Mouse (Mus musculus): Measurements from ENCODE around the gene Tcf19.
"Not testable (repeated sequence)": the region's sequence is repeated elsewhere in the genome, so short reads cannot be mapped to it uniquely, and the experiment has no call there.

Tcf19 gene

DNA sequence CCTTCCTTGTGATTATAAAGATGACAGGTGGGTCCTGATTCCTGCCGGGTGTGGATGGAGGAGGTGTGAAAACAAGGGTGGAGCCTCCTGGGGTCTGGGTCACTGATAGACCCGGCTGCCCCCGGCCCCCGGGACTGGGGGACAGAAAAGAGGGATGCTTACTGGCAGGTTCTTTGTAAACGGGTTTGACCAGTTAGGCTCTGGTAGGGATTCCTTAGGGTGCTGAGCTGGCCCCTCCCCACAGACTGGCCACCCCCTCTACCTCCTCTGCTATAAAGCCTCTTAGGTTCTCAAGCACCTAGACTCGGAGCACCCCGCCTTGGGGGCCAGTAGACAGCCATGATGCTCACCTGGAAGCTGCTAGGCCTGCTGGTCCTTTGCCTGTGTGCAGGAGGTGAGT lies 16.3 kb upstream of the Tcf19 start, which contains the start of gene Psors1c2:
Gene Psors1c2, plus strand, starts transcription at position 301 of the 400 bp plus-strand sequence.
- no peak for DNase-seq (ENCODE audit: low read depth, low spot score)

DNA sequence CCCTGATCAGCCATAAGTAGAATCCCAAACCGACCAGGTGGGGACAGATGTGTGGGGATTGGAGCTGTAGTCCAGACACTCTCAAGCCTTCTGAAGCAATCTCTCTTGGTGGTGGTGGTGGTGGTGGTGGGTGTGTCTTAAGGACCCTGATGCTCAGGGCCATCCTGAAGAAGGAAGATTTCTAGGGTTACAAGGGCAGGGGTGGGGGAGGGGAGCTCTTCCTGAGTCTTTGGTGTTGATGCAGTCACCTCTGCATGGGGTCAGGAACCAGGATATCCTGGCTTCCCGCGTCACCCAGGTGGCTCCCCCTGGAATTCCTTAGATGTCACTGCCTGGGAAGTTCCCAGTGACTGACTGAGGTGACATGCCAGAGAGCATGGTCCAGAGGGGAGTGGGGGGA lies 15.7 kb upstream of the Tcf19 start:
- no peak for DNase-seq (ENCODE audit: low read depth, low spot score)

DNA sequence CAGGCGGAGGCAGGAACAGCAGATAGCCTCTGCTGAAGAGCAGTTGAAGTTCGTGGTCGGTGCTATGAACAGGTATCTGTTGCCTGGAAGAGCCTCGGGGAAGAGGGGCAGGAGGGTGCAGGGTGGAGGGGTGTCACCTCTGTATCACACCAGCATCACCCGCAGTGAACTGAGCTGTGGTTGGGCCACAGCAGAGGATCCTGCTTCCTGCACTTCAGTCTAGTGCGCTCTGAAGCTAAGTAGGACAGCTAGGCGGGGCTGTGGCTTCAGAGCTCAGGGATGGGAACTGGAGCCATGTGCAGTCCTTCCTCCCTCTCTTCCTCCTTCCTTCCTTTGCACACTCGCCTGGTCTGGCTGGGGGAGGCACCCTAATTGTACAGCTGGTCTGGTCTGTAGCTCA lies 10.0 kb upstream of the Tcf19 start:
- no peak for DNase-seq (ENCODE audit: low read depth, low spot score)

DNA sequence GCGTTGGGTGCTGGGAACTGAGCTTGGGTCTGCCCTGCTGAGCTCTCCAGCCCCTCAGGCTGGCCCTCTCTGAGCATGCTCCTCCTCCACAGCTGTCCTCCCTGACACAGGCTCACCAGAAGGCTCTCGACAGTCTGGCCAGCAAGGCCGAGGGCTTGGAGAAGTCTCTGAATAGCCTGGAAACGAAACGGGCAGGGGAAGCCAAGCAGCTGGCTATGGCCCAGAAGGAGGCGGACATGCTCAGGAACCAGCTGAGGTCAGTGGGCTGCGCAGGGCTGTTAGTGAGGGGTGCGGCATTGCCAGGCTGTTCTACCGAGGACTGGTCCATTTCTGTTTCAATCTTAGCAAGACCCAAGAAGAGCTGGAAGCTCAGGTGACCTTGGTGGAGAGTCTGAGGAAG lies 7.7 kb upstream of the Tcf19 start:
- DNase-seq (ENCODE audit: low read depth, low spot score): no peak

DNA sequence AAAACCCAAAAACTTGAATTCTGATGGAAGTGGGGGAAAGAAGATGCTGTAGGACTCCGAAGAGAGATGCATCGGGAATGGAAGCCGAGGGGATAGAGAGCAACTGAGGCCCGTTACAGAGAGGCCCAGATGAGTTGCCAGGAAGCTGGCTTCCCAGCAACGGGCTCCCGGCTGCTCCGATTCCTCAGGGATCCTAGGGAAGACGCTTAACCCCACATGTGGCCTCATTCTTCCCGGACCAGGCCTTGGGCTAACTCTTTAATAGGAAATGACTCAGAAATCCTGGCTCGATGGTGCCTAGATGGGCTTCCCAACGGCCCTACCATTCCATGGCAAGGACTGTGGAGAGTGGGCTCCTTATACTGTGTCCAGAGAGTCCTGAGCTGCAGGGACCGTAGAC lies 902 bp upstream of the Tcf19 start:
- no peak for DNase-seq (ENCODE audit: low read depth, low spot score)

DNA sequence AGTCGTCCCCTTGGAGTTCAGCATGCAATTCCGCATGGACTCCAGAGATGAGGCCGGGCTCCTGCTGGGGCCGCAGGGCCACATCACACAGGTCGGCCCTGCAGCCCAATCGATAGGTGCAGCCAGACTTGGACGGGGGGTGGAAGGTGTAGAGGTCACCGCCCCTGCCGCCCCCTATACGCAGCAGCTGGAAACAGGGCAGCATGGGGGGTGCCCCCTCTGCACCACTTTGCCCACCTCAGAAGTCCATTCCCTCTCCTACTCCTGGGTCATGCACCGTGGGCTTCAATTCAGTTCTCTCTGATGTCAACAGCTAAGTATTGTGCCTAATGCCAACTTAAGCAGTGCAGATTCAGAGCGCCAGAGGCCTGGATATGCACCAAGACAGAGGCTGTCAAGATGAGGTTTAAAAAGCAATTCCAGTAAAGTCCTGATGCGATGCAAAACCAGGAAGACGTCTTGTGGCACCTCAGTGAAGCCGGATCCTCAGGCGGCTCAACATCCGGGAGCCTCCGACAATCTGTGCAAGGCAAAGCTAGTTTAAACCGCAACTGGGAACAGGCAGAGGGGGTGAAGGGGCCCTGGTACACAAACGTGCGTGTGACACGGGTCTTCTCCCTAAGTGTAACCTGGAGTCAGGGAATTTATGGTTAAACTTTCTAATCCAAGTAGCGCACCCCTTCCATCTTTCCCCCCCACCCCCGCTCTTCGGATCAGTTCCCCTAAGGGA lies 548 bp downstream of the Tcf19 start:
- DNase-seq (ENCODE audit: low read depth, low spot score): no peak

DNA sequence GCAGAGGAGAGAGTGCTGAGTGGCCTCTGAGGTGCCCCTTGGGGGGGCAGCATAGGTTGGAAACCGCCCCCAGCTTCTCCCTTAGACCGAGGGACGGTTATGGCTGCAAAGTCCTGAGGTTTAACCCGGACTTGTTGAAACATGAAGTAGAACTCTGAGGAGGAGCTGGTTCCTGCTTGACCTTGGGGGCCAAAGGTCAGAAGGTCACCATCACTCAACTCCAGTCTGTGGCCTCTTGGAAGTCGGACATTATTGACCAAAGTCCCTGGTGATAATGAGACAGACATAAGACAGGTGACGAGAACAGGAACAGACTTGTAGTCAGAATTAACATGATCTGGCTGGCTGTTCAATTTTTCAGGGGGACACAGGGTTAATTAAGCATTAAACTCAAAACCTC lies 1.9 kb downstream of the Tcf19 start:
- no peak for DNase-seq (ENCODE audit: low read depth, low spot score)

DNA sequence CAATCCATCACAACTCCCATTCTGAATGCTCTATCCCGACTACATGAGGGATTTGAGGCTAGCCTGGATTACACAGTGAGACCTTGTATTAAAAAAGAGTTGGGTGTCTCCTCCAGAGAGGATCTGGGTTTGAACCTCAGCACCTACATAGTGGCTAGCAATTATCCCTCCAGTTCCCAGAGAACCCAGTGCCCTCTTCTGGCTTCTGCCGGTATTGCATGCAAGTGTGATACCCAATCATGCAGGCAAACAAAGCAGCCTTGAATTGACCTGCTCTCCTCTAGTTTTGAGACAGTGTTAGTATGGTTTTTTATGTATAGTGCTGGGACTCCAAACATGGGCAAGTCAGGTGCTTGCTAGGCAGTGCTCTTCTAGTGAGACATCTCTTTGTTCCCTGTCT lies 2.7 kb downstream of the Tcf19 start:
- DNase-seq (ENCODE audit: low read depth, low spot score): no peak

DNA sequence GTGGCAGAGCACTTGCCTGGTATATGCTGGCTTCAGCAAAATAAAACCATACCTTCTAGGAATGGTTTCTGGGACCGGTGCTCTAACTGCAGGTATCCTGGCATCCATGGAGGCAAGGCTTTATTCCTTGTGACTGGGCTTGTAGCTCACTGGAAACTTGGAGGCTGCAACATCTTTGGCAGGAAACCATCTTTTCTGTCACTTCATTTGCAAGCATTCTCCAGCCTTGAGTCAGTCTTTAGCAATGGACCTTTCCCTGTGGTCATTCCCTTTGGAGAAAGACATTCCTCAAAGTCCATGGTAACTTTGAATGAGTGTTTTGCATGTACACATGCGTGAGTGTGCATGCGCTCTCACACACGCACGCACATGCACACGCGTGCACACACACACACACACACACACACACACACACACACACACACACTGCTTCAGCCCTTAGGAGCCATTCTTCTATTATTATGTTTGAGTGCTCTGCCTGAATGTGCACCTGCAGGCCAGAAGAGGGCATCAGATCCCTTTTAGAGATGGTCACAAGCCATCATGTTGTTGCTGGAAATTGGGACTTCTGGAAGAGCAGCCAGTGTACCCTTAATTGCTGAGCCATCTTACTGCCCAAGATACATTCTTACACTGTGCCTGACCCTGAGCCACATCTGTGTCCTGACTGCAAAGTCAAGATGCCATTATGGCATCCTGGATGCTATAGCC lies 3.6 kb downstream of the Tcf19 start:
- no peak for DNase-seq (ENCODE audit: low read depth, low spot score)

DNA sequence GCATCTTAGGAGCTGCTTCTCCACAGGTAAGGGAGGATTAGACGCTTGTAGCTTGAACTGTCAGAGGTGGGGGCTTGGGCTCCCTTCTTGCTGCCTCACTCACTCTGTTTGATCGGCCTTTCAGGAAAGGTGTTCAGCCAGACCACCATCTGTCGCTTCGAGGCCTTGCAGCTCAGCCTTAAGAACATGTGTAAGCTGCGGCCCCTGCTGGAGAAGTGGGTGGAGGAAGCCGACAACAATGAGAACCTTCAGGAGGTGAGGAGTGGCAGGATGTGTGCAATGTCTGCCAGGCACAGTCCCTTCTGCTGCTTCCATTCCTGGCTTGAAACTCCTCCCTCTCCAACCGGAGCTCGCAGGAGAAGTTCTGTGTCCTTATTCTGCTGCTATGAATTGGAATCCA lies 7.3 kb downstream of the Tcf19 start:
- DNase-seq (ENCODE audit: low read depth, low spot score): no peak

DNA sequence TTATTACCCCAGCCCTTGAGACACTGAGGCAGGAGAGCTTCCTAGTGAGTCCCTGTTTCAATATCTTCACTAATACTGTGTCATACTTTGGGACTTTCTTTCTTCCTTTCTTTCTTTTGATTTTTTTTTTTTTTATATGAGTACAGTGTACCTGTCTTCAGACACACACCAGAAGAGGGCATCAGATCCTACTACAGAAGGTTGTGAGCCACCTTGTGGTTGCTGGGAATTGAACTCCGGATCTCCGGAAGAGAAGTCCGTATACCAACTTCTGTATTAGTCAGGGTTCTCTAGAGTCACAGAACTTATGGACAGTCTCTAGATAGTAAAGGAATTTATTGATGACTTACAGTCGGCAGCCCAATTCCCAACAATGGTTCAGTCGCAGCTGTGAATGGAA lies 8.3 kb downstream of the Tcf19 start:
- not testable (repeated sequence) for DNase-seq (ENCODE audit: low read depth, low spot score)

DNA sequence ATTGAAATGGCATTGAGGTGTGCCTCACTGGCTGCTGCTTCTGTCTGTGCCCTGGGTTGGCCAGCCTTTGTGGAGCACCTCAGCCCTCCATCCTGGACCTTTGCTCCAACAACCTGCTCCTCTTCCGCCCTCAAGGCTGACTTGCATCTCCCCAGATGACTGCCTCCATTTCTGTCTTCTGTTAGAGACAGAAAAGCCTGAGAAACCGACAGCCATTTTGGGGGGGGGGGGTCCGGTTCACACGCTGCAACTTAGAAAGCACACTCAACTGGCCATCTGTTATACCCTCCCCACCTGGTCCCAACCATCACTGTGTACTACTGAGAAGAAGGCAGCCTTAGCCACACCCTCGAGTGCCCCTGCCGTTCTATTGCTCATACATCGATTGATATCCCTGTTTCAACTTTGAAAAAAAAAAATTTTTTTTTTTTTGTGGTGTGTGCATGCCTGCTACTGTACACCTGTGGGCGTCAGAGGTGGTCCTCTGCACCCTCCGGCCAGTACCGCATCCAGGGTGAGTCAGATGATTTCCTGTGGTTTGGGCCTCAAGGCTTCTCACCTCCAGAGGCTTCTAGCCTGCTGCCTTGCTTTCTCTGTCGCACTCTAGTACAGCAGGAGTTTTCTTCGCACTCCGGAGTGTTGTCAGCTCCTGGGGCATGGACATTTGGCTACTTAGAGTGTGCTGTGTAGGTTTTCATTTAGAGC lies 8.9 kb downstream of the Tcf19 start:
- no peak for DNase-seq (ENCODE audit: low read depth, low spot score)

DNA sequence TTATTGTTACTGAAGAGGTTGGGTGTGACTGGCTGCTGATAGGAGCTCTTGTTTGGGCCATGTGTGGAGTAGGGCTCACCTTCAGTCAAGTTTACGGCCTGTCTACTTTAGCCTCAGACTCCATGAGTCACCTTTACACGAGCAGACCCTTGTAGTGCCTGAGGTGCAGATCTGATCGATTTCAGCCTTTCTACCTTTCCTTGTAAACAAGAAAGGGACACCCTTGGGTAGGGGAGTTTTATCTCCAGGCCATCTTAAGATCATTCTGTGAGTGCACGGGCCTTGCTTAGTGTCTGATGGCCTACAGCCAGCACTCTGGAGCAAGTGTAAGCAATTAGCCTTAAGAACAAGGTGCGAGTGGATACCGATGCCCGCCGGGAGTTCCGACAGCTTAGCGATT lies 9.7 kb downstream of the Tcf19 start:
- DNase-seq (ENCODE audit: low read depth, low spot score): no peak

DNA sequence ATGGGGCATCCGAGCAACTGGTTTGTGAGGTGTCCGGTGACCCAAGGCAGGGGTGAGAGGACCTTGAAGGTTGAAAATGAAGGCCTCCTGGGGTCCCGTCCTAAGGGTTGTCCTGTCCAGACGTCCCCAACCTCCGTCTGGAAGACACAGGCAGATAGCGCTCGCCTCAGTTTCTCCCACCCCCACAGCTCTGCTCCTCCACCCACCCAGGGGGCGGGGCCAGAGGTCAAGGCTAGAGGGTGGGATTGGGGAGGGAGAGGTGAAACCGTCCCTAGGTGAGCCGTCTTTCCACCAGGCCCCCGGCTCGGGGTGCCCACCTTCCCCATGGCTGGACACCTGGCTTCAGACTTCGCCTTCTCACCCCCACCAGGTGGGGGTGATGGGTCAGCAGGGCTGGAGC lies 10.8 kb downstream of the Tcf19 start, which contains the start of gene Pou5f1:
Gene Pou5f1, plus strand, starts transcription at position 243 of the 400 bp plus-strand sequence.
- no peak for DNase-seq (ENCODE audit: low read depth, low spot score)

DNA sequence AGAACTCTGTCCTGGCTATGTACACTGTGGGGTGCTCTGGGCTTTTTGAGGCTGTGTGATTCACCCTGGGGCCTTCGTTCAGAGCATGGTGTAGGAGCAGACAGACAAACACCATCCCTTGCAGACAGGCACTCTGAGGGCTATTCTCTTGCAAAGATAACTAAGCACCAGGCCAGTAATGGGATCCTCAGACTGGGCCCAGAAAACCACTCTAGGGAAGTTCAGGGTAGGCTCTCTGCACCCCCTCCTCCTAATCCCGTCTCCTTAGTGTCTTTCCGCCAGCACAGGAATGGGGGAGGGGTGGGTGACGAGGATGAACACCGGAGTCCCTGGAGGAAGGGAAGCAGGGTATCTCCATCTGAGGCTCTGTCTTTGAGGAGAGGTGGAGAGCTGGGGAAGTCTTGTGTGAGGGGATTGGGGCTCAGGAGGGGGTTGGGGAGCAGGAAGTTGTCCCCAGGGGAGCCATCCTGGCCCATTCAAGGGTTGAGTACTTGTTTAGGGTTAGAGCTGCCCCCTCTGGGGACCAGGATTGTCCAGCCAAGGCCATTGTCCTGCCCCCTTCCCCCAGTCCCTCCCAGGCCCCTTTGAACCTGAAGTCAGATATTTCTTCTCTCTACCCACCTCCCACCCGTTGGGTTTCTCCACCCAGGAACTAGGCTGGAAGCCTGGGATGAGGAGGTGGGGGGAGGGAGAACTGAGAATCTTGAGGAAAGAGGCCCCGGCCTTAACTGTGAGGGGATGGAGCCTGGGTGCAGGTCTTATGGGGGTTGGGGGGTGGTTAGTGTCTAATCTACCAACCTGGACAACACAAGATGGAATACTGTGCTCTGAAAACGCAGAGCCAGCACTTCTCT lies 11.8 kb downstream of the Tcf19 start:
- no peak for DNase-seq (ENCODE audit: low read depth, low spot score)

DNA sequence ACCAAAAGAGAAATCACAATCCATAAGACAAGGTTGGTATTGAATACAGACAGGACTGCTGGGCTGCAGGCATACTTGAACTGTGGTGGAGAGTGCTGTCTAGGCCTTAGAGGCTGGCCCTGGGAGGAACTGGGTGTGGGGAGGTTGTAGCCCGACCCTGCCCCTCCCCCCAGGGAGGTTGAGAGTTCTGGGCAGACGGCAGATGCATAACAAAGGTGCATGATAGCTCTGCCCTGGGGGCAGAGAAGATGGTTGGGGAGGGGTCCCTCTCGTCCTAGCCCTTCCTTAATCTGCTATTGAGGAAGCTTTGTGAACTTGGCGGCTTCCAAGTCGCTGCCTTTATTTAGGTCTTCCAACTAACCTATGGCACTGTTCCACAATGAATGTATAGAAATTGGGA lies 12.8 kb downstream of the Tcf19 start:
- no peak for DNase-seq (ENCODE audit: low read depth, low spot score)

DNA sequence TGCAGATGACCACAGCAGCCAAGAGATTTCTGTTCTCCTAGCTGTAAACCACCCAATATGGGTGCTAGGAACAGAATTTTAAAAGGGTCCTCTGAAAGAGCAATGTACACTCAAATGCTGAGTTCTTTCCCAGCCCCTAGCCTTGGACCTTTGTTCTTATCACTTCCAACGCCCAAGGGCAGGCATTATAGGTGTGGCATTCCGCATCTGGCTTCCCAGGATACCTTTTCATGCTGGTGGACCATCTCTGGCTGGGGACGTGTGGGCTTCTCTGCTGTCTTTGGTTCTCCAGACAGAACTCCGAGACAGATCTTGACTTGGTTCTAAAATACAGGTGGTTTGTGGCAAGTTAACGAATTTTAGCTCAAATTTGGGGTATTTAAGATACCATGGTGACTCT lies 13.9 kb downstream of the Tcf19 start:
- DNase-seq (ENCODE audit: low read depth, low spot score): no peak

DNA sequence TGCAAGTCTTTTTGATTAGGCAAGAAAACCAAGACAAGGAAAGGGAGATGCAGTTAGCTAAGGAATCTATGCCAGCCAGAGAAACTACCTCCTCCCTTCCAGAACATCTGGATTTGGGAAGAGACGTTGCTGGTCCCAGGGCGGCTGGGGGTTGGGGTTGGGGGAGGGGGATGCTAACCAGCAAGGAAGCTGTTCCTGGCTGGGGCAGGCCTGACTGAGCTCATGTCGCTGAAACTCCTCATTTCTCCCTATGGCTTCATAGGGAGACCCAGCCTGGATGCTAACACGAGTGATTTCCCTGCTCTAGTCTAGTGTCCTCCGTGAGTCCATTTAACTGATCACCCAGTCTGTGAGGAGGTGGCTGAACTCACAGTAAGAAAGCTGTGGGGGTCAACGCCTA lies 14.4 kb downstream of the Tcf19 start:
- DNase-seq (ENCODE audit: low read depth, low spot score): no peak

DNA sequence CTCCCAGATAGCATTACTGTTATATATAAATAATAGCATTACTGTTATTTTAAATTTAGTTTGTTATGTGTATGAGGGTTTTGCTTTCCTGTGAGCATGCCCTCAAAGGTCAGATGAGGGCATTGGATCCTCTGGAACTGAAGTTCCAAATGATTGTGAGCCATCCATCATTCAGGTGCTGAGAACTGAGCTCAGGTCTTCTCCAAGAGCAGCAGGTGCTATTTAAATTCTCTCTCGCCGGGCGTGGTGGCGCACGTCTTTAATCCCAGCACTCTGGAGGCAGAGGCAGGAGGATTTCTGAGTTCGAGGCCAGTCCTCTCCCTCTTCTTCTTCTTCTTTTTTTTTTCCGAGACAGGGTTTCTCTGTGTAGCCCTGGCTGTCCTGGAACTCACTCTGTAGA lies 19.5 kb downstream of the Tcf19 start:
- no peak for DNase-seq (ENCODE audit: low read depth, low spot score)

DNA sequence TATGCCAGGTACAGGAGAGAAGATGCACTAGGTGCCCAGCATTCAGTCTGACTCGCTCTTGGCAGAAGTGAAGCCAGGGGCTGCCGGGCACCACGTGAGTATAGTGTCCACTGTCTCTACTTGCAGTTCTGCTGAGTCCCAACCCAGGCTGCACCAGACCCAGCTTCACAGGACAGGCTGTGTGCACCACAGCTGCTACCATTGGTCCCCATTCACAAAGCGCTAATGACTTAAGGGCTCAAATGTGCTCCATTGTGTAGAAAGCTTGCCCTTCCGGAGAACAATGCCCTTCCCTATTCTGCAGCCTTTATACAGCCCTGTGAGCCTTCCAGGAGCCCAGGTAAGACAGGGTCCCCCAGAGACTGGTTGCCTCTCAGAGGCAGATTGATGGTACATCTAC lies 26.3 kb downstream of the Tcf19 start:
- DNase-seq (ENCODE audit: low read depth, low spot score): no peak

DNA sequence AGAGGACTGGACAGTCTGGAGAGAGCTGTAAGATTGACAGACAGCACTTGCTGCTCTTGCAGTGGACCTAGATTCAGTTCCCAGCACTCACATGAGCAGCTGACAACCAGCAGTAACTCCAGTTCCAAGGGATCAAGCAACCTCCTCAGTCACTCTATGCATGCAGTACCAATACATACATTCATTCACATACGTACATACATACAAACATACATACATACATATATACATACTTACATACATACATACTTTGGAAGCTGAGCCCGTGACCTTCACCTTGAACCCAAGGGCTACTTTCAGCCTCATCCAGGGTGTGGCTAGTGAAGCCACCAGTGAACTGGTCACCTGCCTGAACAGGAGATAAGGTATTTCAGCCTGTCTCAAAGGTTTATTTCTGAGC lies 28.6 kb downstream of the Tcf19 start:
- DNase-seq (ENCODE audit: low read depth, low spot score): no peak

DNA sequence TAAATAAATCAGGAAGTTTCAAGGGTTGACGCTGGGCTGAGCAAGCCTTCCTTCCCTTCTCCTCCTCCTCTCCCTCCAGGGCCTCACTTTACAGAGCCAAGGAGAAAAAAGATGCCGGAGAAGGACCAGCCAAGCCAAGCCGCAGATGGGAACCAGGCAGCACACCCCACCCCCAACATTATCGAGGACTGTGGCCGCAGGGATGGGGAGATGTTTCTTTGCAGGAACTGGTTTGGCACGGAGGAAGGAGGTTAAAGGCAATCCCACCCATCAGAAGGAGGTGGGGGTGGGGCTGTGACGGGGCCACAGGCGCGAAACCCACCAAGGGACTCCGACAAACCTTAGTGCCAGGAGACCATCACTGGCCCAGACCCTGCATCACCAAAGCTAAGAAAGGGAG lies 29.9 kb downstream of the Tcf19 start:
- no peak for DNase-seq (ENCODE audit: low read depth, low spot score)

Measured in telencephalon, adult 2 months (tissue).